In the genomic region with DNA sequence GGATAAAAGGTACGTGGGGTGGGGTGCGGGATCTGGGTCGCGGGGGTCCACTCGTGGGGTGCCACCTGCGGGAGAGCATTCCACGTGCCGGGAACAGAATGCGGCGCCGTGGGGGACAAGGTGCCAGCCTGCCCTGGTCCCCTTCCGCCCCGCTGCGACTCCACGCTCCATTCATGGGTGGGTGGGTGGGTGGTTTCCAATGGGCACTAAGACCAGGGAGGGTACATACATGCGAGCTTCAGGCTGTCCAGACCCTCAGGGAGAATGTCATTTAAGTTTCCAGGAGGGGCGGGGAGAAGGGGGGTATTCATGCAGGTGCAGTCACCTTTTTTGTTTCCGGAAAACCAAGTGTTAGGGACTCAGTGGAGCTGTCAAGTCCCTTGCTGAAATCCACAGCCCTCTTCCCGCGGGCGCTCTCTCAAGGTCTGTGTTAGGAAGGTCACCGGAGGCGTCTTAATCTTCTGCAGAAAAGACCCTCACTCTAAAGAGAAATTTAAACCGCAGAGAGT, we compare ENCODE assay signal across 9 mouse cellular contexts. TPM values are rescaled to one million over a fixed set of nuclear protein-coding genes. Genes with fewer than 3 reads are reported as not detected.
DNase-seq lines count a peak whose midpoint lies in the region; ATAC-seq lines count a peak whose summit lies in the region.
"Had no signal": no experiment of that assay in that cellular context is flagged by ENCODE, and none has a peak within 500 bp of the region (broad histone marks: within the 10 kb centered on the region; RNA-seq: fewer than 3 reads in every experiment).

No protein-coding gene starts in this region.

- DNase-seq in kidney, adult 11 months = no peak
- peak; percentile 57 for DNase-seq in cerebellum, adult 11 months
- DNase-seq in forebrain, embryonic 14.5 days (ENCODE audit: low spot score) = no peak
- DNase-seq in ovary, postnatal 36 days (ENCODE audit: low spot score) = no peak
- no peak for DNase-seq in gastrocnemius, adult 18-20 months (ENCODE audit: low spot score)
- DNase-seq in lung, postnatal 14 days = no peak

- H3K4me3 ChIP-seq in kidney, embryonic 15.5 days (replicated peaks) = peak overlapping the region; percentile 67
- peak overlapping the region; percentile 54 for H3K4me3 ChIP-seq in forebrain, embryonic 14.5 days (ENCODE audit: low read depth, low read length)
- peak overlapping the region; percentile 55 for H3K4me3 ChIP-seq in liver, embryonic 12.5 days

- peaks cover 30% of the 10 kb centered on the region for H3K27me3 ChIP-seq in kidney, embryonic 15.5 days
- no peaks in the 10 kb centered on the region for H3K27me3 ChIP-seq in forebrain, embryonic 14.5 days (replicated peaks; ENCODE audit: control insufficient read depth, insufficient read depth, low read length)
- H3K27me3 ChIP-seq in liver, embryonic 12.5 days (replicated peaks) = peaks cover 45% of the 10 kb centered on the region

- no peak for ATAC-seq in kidney, embryonic 15.5 days (replicated peaks; ENCODE audit: low FRiP score)
- ATAC-seq in forebrain, embryonic 14.5 days = peak; percentile 47
- ATAC-seq in liver, embryonic 12.5 days = no peak
- ATAC-seq: Patski had no signal

- H3K9me3 ChIP-seq in kidney, embryonic 15.5 days (replicated peaks) = no peaks in the 10 kb centered on the region
- H3K9me3 ChIP-seq in forebrain, embryonic 14.5 days (replicated peaks; ENCODE audit: control insufficient read depth, low read length) = no peaks in the 10 kb centered on the region
- no peaks in the 10 kb centered on the region for H3K9me3 ChIP-seq in liver, embryonic 12.5 days (replicated peaks)

- no peak overlapping the region for H3K27ac ChIP-seq in kidney, embryonic 15.5 days
- H3K27ac ChIP-seq in forebrain, embryonic 14.5 days (ENCODE audit: low read depth, low read length) = peak overlapping the region; percentile 33; the same call in 1 of the 2 replicates
- H3K27ac ChIP-seq in liver, embryonic 12.5 days = no peak overlapping the region

- peaks cover 28% of the 10 kb centered on the region for H3K4me1 ChIP-seq in kidney, embryonic 15.5 days
- H3K4me1 ChIP-seq in forebrain, embryonic 14.5 days (ENCODE audit: control insufficient read depth, insufficient read depth, low read length) = no peaks in the 10 kb centered on the region
- H3K4me1 ChIP-seq in liver, embryonic 12.5 days = peaks cover 20% of the 10 kb centered on the region; the same call in 1 of the 2 replicates

- H3K36me3 ChIP-seq in kidney, embryonic 15.5 days = no peaks in the 10 kb centered on the region
- H3K36me3 ChIP-seq in forebrain, embryonic 14.5 days (ENCODE audit: control insufficient read depth, insufficient read depth, low read length) = no peaks in the 10 kb centered on the region
- H3K36me3 ChIP-seq in liver, embryonic 12.5 days = no peaks in the 10 kb centered on the region

- peak overlapping the region; percentile 62 for H3K9ac ChIP-seq in kidney, embryonic 15.5 days
- peak overlapping the region; percentile 77 for H3K9ac ChIP-seq in forebrain, embryonic 14.5 days (ENCODE audit: low read length)
- H3K9ac ChIP-seq in liver, embryonic 12.5 days = peak overlapping the region; percentile 27; the same call in 1 of the 2 replicates

- H3K4me2 ChIP-seq in kidney, embryonic 15.5 days = peak overlapping the region; percentile 98
- peak overlapping the region; percentile 95 for H3K4me2 ChIP-seq in forebrain, embryonic 14.5 days (ENCODE audit: low read length)
- H3K4me2 ChIP-seq in liver, embryonic 12.5 days = peak overlapping the region; percentile 74

- WGBS in kidney, embryonic 15.5 days = 8% methylated on average over 24 of the region's 24 CpGs
- WGBS in forebrain, embryonic 14.5 days = 6% methylated on average over 19 of the region's 24 CpGs
- WGBS in liver, embryonic 12.5 days (ENCODE audit: insufficient replicate concordance) = 15% methylated on average over 24 of the region's 24 CpGs

RNA-seq across cellular contexts. Expression of a gene that starts 0.4 kb away (rescaled TPM):
- polyA plus RNA-seq in kidney, embryonic 15.5 days (2015; fragmentation: Nextera tagmentation; extraction: Ambion mirVana) = 6.3 and 9.4 TPM in 2 replicates
- 6.2 and 9.2 TPM in 2 replicates for polyA plus RNA-seq in forebrain, embryonic 14.5 days (2014; fragmentation: Nextera tagmentation; extraction: Ambion mirVana)
- polyA plus RNA-seq in liver, embryonic 12.5 days (2016; fragmentation: Nextera tagmentation; extraction: Ambion mirVana) = 3.6 and 3.8 TPM in 2 replicates
- 1 to 10 TPM; 1.2 to 4.2 TPM for total RNA-seq in gastrocnemius, adult 18-20 months (2021)

Comparison
In these comparisons a context has a peak if more than half of its experiments do, and no peak if none do; other contexts are left out.
1. H3K9ac ChIP-seq: peak in every context shown above with its lines; median percentile 77 in forebrain, embryonic 14.5 days; 62 in kidney, embryonic 15.5 days; 27 in liver, embryonic 12.5 days.